Mouse (Mus musculus) stomach, postnatal 0 days (tissue): ENCODE results near the gene Llgl2. TPM values are rescaled to one million over a fixed set of nuclear protein-coding genes. Genes with fewer than 3 reads are reported as not detected.

Source experiments
- ATAC-seq: fragments of 200-750 bp; cut with Nextera tagmentation; 2 replicates; pipeline ENCODE4 v1.8.0; 2017; ENCODE audit not compliant: low FRiP score, low TSS enrichment
- DNase-seq: peaks from one replicate; pipeline ENCODE4 v3.0.0-alpha.2; 2016; ENCODE audit warnings: low spot score
- H3K27ac ChIP-seq: fragments of 300-500 bp; sonication (generic); replicated peaks from 2 replicates; pipeline ENCODE4 v1.5.1; 2014; ENCODE audit warnings: mild to moderate bottlenecking, control low read depth
- H3K27me3 ChIP-seq: fragments of 300-500 bp; sonication (generic); 2 replicates; pipeline ENCODE4 v1.6.1; 2014; ENCODE audit warnings: low read length; ENCODE audit not compliant: control insufficient read depth, insufficient read depth
- H3K36me3 ChIP-seq: fragments of 300-500 bp; sonication (generic); 2 replicates; pipeline ENCODE4 v1.6.1; 2014; ENCODE audit warnings: low read length, mixed read lengths; ENCODE audit not compliant: control insufficient read depth, insufficient read depth
- H3K4me1 ChIP-seq: fragments of 300-500 bp; sonication (generic); replicated peaks from 2 replicates; pipeline ENCODE4 v1.6.1; 2014; ENCODE audit warnings: antibody characterized with exemption; ENCODE audit not compliant: control insufficient read depth, insufficient read depth
- H3K4me2 ChIP-seq: fragments of 300-500 bp; sonication (generic); replicated peaks from 2 replicates; pipeline ENCODE4 v1.6.1; 2014; ENCODE audit warnings: low read depth, mild to moderate bottlenecking, control low read depth, moderate library complexity
- H3K4me3 ChIP-seq: fragments of 300-500 bp; sonication (generic); 2 replicates; pipeline ENCODE4 v1.5.1; 2014; ENCODE audit warnings: low read depth, low read length, control low read depth
- H3K9ac ChIP-seq: fragments of 300-500 bp; sonication (generic); 2 replicates; pipeline ENCODE4 v1.6.1; 2014; ENCODE audit warnings: mild to moderate bottlenecking, low read length, control low read depth, mixed read lengths
- H3K9me3 ChIP-seq: fragments of 300-500 bp; sonication (generic); 2 replicates; pipeline ENCODE4 v1.6.1; 2016; ENCODE audit warnings: low read length; ENCODE audit not compliant: control insufficient read depth
- CTCF ChIP-seq: IDR thresholded peaks from 2 replicates; pipeline ENCODE4 v1.5.1; 2016; ENCODE audit warnings: antibody characterized with exemption, low read depth, mild to moderate bottlenecking, moderate library complexity
- EP300 ChIP-seq: optimal IDR thresholded peaks from 2 replicates; pipeline ENCODE3; 2016; ENCODE audit warnings: antibody characterized with exemption
- WGBS: fragments of 180-500 bp; shearing (Covaris S2); extraction: QIAGEN DNeasy Blood & Tissue Kit; methylation state at CpG from one replicate; pipeline ENCODE4 v1.1.7; 2014; 5-methylcytosine and 5-hydroxymethylcytosine counted together
- polyA plus RNA-seq: library from polyadenylated mRNA; unstranded; fragments of >200 nt; fragmentation: Nextera tagmentation; extraction: Ambion mirVana; gene quantifications from 2 replicates; pipeline ENCODE4 v1.2.1, GENCODE M21; 2015

The Llgl2 gene
- polyA plus RNA-seq, result 58.4 and 63.5 TPM in 2 replicates

DNA sequence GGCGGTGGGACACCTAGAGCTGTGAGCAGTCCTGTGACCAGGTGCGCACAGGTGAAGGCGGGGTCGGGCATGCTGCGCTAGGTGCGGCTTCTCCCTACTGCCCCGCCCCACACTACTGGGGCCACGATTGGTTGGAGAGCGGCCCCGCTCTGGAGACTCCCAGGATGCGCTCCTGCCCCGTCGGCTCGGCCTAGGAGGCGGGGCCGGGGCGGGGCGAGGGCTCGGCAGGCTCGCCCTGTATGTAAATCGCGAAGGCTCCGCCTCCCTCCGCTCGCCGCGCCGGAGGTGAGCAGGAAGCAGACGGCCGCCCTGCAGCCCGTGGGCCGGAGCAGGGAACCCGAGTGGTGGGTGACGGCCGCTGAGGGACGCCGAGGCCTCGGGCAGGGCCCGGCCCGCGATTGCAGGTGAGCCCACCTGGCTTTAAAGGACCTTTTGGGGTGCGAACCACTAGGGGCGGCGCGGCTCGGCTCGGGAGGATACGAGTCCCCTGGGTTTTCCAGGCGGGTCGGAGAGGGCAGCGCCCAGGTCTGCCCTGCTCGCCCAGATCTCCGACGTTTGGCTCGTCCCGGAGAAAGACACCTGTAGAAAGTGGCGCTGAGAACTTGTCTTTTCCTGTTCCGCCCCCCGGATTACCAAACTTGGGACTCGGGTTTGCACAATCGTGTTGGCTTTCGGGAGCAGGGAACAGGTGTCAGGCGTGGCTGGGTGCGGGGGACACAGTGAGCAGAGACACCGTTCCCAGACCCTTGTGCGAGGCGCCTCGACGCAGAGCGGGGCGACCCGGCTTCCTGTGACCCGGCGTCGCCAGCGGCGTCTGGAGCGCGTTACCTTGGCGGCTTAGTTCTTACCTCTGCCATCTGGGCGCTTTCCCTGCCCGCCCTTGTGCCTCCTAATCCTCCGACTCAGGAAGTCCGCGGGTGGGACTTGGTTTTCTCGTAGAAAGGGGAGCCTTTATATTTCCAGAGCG lies at the start of gene Llgl2:
Gene Llgl2, plus strand, starts transcription at position 276 of the 967 bp plus-strand sequence.
- TF ChIP-seq CTCF (peak; percentile 18; the same call in 1 of the 2 replicates), EP300 (no peak)
- Histone ChIP-seq H3K4me2 (peak within 1 kb of the TSS; percentile 81), H3K27ac (peak within 1 kb of the TSS; percentile 92), H3K9me3 (no peaks in the 10 kb centered on the region), H3K27me3 (no peaks in the 10 kb centered on the region), H3K4me3 (peak within 1 kb of the TSS; percentile 77), H3K4me1 (peaks cover 5% of the 10 kb centered on the region; the same call in 1 of the 2 replicates), H3K9ac (peak within 1 kb of the TSS; percentile 85), H3K36me3 (peaks cover 7% of the 10 kb centered on the region; the same call in 1 of the 2 replicates)
- peak; percentile 97 for ATAC-seq
- DNase-seq, result peak; percentile 98
- under 1% methylated on average over 85 of the region's 87 CpGs for WGBS

DNA sequence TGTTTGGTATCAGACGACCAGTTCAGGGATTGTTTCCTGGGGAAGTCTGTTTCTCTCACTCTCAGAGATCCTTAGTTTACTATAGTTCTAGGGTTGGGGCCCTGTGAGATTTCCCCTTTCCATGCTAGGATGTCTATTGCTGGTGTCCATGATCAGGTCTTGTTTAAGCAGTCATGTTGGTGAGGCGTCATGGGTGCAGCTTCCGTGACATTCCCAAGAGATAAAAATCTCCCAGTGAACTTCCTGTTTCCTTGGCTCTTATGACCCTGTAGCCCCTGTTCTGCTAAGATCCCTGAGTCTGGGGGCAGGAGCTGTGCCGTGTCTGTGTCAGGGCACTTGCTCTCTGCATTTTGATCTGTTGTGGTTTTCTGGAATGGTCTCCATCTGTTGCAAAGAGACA lies 49.2 kb upstream of the Llgl2 start:
- DNase-seq, result no peak
- ATAC-seq, result no peak
- no peak for TF ChIP-seq EP300
- H3K27me3 ChIP-seq, result no peaks in the 10 kb centered on the region
- H3K9ac ChIP-seq, result no peak overlapping the region
- no peak overlapping the region; the same call in 1 of the 2 replicates for H3K27ac ChIP-seq
- H3K4me1 ChIP-seq, result peaks cover 9% of the 10 kb centered on the region
- H3K4me3 ChIP-seq, result no peak overlapping the region
- H3K36me3 ChIP-seq, result no peaks in the 10 kb centered on the region
- WGBS, result 47% methylated on average over 4 of the region's 4 CpGs
- no peak overlapping the region for H3K4me2 ChIP-seq
- no peaks in the 10 kb centered on the region for H3K9me3 ChIP-seq

DNA sequence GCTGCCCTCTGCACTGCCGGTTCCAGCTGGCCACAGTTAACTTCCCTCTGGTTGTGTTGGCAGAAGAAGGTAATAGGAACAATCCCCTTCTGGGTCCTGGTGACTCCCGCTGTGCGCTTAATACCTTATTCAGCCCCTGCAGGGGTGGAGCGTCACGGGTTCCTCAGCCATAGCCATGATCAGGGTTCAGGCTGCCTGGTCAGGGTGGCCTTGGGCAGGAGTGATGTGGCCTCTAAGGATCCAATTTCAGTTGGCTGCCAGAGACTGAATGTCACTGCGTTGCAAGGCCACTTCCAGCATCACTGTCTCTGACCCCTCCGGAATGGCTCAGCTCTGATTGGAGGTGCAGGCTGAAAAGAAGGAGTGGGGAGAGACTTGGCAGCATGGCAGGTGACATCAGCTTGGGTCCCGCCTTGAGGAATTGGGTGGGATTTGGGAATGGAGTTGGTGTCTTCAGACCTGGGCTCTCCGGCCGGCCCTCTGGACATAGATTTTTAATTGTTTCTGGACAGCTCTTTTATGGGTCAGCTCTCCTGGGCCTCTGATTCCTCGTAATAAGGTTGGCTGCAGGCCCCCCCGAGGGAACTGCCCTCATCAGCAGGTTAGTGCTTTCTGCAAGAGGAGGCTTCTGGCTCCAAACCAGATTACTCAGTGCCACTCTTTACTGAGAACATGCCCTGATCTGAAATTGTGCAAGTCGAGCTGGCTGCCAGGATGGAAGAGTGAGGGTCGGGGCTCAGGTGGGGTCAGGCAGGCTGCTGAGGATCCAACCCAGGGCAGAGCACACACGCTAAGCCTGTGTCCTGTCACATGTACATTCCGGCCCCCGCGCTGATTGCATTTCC lies 47.8 kb upstream of the Llgl2 start:
- Histone ChIP-seq H3K9ac (peak overlapping the region; percentile 13), H3K36me3 (no peaks in the 10 kb centered on the region), H3K27me3 (no peaks in the 10 kb centered on the region), H3K4me1 (peaks cover 17% of the 10 kb centered on the region), H3K27ac (peak overlapping the region; percentile 87), H3K9me3 (no peaks in the 10 kb centered on the region), H3K4me3 (peak overlapping the region; percentile 2; the same call in 1 of the 2 replicates), H3K4me2 (peak overlapping the region; percentile 27)
- DNase-seq (no peak), ATAC-seq (no peak)
- TF ChIP-seq EP300 (no peak), CTCF (no peak)
- WGBS, result 46% methylated on average over 18 of the region's 18 CpGs

DNA sequence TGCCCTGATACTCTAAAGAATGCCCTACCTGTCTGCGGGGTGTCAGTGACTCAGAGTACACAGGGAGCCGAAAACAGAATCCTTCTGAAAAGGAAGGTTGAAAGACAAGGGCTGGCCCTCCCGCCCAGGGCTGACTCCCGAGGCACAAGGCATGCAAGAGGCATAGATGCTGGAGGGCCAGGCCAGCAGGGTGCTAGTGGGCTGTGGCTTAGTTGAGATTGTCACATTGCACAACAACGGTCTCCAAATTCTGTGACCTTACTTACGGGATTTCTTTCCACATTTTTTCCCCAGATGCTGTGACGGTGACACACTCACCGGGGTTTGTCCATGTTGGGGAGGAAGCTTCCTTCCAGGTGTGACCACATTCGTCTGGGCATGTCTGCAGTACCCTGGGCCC lies 46.9 kb upstream of the Llgl2 start:
- ATAC-seq (no peak), DNase-seq (no peak)
- H3K27ac ChIP-seq, result peak overlapping the region; percentile 87
- no peaks in the 10 kb centered on the region for H3K36me3 ChIP-seq
- H3K4me3 ChIP-seq, result no peak overlapping the region
- H3K9ac ChIP-seq, result no peak overlapping the region
- H3K4me1 ChIP-seq, result peaks cover 17% of the 10 kb centered on the region
- TF ChIP-seq CTCF, result no peak
- TF ChIP-seq EP300, result no peak
- no peaks in the 10 kb centered on the region for H3K27me3 ChIP-seq
- 63% methylated on average over 9 of the region's 9 CpGs for WGBS
- H3K4me2 ChIP-seq, result no peak overlapping the region
- H3K9me3 ChIP-seq, result no peaks in the 10 kb centered on the region

DNA sequence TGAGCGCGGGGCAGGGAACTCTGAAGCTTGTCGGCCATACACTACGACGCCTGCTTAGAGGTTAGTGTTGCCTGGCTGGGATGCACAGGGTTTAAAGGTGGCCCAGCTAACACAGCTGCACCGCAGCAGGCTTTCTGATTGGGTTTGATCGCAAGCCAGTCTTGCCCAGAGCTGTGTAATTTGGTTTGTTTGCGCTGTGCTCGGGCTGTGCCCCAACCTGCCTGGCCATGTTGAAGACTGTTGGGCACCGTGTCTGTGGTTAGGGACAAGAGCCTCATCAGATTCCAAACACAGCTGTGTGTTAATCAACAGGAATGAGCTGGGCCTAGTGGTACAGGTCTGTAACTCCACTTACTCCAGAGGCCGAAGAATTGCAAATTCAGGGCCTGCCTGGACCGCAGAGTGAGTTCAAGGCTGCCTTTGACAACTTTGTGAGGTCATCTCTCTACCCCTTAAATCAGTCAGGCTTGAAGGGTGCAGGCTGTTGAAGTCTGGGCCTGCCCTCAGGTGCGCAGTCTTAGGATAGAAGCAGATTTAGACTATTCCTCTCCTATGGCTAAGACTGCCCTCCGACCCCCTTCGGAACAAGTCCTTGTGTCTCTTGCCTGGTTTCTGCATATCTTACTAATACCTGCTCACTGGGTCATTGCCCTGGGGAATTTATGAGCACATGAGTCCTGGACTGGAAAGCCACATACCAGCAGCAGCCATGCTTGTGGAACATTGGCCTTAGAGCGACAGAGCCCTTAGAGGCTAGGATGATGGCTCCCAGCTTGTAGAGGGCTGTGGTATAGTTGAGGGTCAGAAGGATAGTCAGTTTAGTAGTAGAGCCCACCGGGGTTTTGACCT lies 46.1 kb upstream of the Llgl2 start:
- DNase-seq (peak; percentile 54), ATAC-seq (peak; percentile 18)
- Histone ChIP-seq H3K36me3 (no peaks in the 10 kb centered on the region), H3K27ac (peak overlapping the region; percentile 87), H3K4me1 (peaks cover 17% of the 10 kb centered on the region), H3K9ac (no peak overlapping the region), H3K9me3 (no peaks in the 10 kb centered on the region), H3K4me3 (no peak overlapping the region), H3K4me2 (no peak overlapping the region), H3K27me3 (no peaks in the 10 kb centered on the region)
- TF ChIP-seq CTCF (peak; percentile 20; the same call in 1 of the 2 replicates), EP300 (peak; percentile 38)
- WGBS, result 74% methylated on average over 17 of the region's 17 CpGs
